Mouse (Mus musculus) skeletal muscle tissue, postnatal 0 days (tissue): ENCODE data around the gene Hist1h1b. TPM values are rescaled to one million over a fixed set of nuclear protein-coding genes. Genes with fewer than 3 reads are reported as not detected.

Source experiments
- microRNA-seq, 2 experiments: library from miRNA; unstranded; fragments of <30 nt; microRNA quantifications; one replicate each; pipeline ENCODE4; 2016
- polyA plus RNA-seq: library from polyadenylated mRNA; unstranded; fragments of >200 nt; fragmentation: Nextera tagmentation; extraction: Ambion mirVana; gene quantifications from 2 replicates; pipeline ENCODE4 v1.2.1, GENCODE M21; 2015

Gene Hist1h1b
- 5.9 and 8.9 TPM in 2 replicates for polyA plus RNA-seq

GRCm38 (mm10) chr13:21779767-21780731 lies at the start of gene Hist1h1b:
TSS of gene Hist1h1b (minus strand) at chr13:21780625.

GRCm38 (mm10) chr13:21811539-21811938 lies 31.1 kb upstream of the Hist1h1b start, which contains the start of gene Hist1h4m:
TSS of gene Hist1h4m (plus strand) at chr13:21811746.

GRCm38 (mm10) chr13:21810073-21810472 lies 29.6 kb upstream of the Hist1h1b start, which contains the start of the genes Hist1h2bq and Hist1h2ao:
TSS of gene Hist1h2bq (minus strand) at chr13:21810197.
TSS of gene Hist1h2ao (plus strand) at chr13:21810465.

GRCm38 (mm10) chr13:21786899-21787629 lies 6.6 kb upstream of the Hist1h1b start, which contains the start of the genes Hist1h2an and Hist1h2bp:
TSS of gene Hist1h2an (minus strand) at chr13:21787218.
TSS of gene Hist1h2bp (plus strand) at chr13:21787461.

GRCm38 (mm10) chr13:21783255-21783617 lies 2.8 kb upstream of the Hist1h1b start, which contains the start of gene Hist1h3i:
TSS of gene Hist1h3i (minus strand) at chr13:21783370.

GRCm38 (mm10) chr13:21753524-21754285 lies 26.7 kb downstream of the Hist1h1b start, which contains the start of the genes Hist1h2ak and Hist1h2bn:
TSS of gene Hist1h2ak (minus strand) at chr13:21753827.
TSS of gene Hist1h2bn (plus strand) at chr13:21754123.

GRCm38 (mm10) chr13:21750159-21751017 lies 30.0 kb downstream of the Hist1h1b start, which contains the start of gene Hist1h4k:
TSS of gene Hist1h4k (minus strand) at chr13:21750505.

GRCm38 (mm10) chr13:21734906-21735767 lies 45.3 kb downstream of the Hist1h1b start, which contains the start of gene Hist1h4j:
TSS of gene Hist1h4j (plus strand) at chr13:21735064.

Small RNA genes within 50 kb of the gene (microRNA-seq; reads per million reads assigned to microRNA genes)
- gene Gm19658 (0 reads per million in 2 experiments), gene Gm44346 (0 reads per million in 2 experiments), gene Gm44454 (0 reads per million in 2 experiments)

Other genes with a start within 250 kb of the Hist1h1b start
- gene Zkscan8, start 249.5 kb downstream of the Hist1h1b start, polyA plus RNA-seq: 2.4 TPM in 2 replicates
- gene Olfr1366, start 237.8 kb downstream of the Hist1h1b start, polyA plus RNA-seq: 0.10 TPM in 1 of 2 replicates, not detected in the other
- not detected in 2 replicates for gene Olfr1535, start 220.7 kb downstream of the Hist1h1b start, polyA plus RNA-seq
- not detected in 2 replicates for gene Olfr1364, start 198.9 kb downstream of the Hist1h1b start, polyA plus RNA-seq
- gene Olfr1362, start 166.6 kb downstream of the Hist1h1b start, polyA plus RNA-seq: not detected in 2 replicates
- gene Olfr11, start 138.1 kb downstream of the Hist1h1b start, polyA plus RNA-seq: not detected in 2 replicates
- not detected in 2 replicates for gene Olfr1361, start 117.2 kb downstream of the Hist1h1b start, polyA plus RNA-seq
- not detected in 2 replicates for gene Olfr1360, start 103.2 kb downstream of the Hist1h1b start, polyA plus RNA-seq
- not detected in 2 replicates for gene Olfr1359, start 82.5 kb downstream of the Hist1h1b start, polyA plus RNA-seq
- 0.60 and 0.77 TPM in 2 replicates for gene Hist1h2bl, start 64.5 kb downstream of the Hist1h1b start, polyA plus RNA-seq
- gene Hist1h2ai, start 64.2 kb downstream of the Hist1h1b start, polyA plus RNA-seq: 5.6 and 8.3 TPM in 2 replicates
- gene Hist1h3h, start 63.0 kb downstream of the Hist1h1b start, polyA plus RNA-seq: 1.9 and 3.5 TPM in 2 replicates
- 0.33 and 0.82 TPM in 2 replicates for gene Hist1h2bm, start 58.6 kb downstream of the Hist1h1b start, polyA plus RNA-seq
- gene Hist1h4j, start 45.6 kb downstream of the Hist1h1b start, polyA plus RNA-seq: 0.26 and 0.30 TPM in 2 replicates
- gene Hist1h4k, start 30.1 kb downstream of the Hist1h1b start, polyA plus RNA-seq: 1.0 TPM in 1 of 2 replicates, not detected in the other
- gene Hist1h2ak, start 26.8 kb downstream of the Hist1h1b start, polyA plus RNA-seq: 2.8 and 9.7 TPM in 2 replicates
- 0.77 and 1.4 TPM in 2 replicates for gene Hist1h2bn, start 26.5 kb downstream of the Hist1h1b start, polyA plus RNA-seq
- 37.6 and 38.4 TPM in 2 replicates for gene Hist1h3i, start 2.7 kb upstream of the Hist1h1b start, polyA plus RNA-seq
- 1.5 and 2.4 TPM in 2 replicates for gene Hist1h2an, start 6.6 kb upstream of the Hist1h1b start, polyA plus RNA-seq
- gene Hist1h2bp, start 6.8 kb upstream of the Hist1h1b start, polyA plus RNA-seq: 0.51 and 0.69 TPM in 2 replicates
- gene Hist1h2bq, start 29.6 kb upstream of the Hist1h1b start, polyA plus RNA-seq: 3.3 and 7.3 TPM in 2 replicates
- gene Hist1h2ao, start 29.8 kb upstream of the Hist1h1b start, polyA plus RNA-seq: not detected in 2 replicates
- not detected in 2 replicates for gene Hist1h4m, start 31.1 kb upstream of the Hist1h1b start, polyA plus RNA-seq
- 2.6 and 3.1 TPM in 2 replicates for gene Hist1h4n, start 51.6 kb upstream of the Hist1h1b start, polyA plus RNA-seq
- gene Hist1h2ap, start 52.9 kb upstream of the Hist1h1b start, polyA plus RNA-seq: 1,124 and 1,146 TPM in 2 replicates
- gene Hist1h2br, start 53.1 kb upstream of the Hist1h1b start, polyA plus RNA-seq: 2.9 and 6.3 TPM in 2 replicates
- 0.83 and 1.1 TPM in 2 replicates for gene Zfp184, start 164.5 kb upstream of the Hist1h1b start, polyA plus RNA-seq
- 0.04 TPM in 1 of 2 replicates, not detected in the other for gene Pom121l2, start 200.6 kb upstream of the Hist1h1b start, polyA plus RNA-seq
- gene Prss16, start 229.1 kb upstream of the Hist1h1b start, polyA plus RNA-seq: 0.19 TPM in 1 of 2 replicates, not detected in the other